Mouse (Mus musculus) mouse embryonic stem cell (cell line): ENCODE measurements around the gene Adam17.

Experiments used
- in situ Hi-C, 2 experiments: fragments of 300-500 bp; cut with MboI; formaldehyde crosslinking; loops; 1 replicate in 1 of 2; 3 replicates in 1 of 2; pipeline ENCODE4 v1.14.3; 2019 to 2020; ENCODE audit warnings: low sequenced_read_pairs in 2 of 2, low pct_unique_long_range_greater_than_20kb in 1 of 2, mixed read lengths in 1 of 2; ENCODE audit not compliant: unreplicated experiment in 1 of 2

Adam17 gene

DNA sequence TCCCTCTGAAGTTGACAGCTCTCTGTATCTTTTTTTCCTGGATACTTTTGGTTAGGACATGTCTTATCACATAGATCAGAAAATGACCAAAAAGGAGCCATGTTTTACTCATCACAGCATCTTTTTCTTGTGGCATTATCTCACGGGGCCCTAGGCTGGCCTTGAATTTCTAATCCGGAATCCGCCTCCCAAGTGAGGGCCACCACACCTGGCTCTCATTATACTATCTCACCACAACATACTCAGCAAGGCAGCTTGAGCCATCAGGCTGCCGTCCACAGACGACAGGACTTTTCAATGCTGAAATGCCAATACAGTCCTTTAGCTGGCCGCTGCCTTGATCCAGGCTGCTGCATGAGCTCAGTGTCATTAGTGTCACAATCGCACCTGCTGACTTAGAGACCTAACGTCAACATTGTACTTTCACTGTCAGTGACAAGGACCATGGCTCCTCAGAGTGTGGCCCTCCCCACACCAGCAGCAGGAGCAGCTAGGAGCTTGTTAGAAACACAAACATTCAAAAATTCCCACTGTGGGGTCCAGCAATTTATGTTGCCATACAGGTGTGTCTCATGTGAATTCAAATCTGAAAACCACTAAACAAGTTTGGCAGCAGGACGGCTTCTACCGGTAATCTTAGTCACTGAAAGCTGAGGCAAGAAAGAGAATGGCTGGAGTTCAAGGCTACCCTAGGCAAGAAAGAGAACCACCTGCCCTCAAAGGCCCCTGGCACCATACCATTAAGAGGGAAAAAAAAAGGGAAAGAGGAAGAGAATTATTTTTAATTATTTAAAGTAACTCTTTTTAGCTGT lies 8.6 kb downstream of the Adam17 start:
- in situ Hi-C loops = no loop called here

DNA sequence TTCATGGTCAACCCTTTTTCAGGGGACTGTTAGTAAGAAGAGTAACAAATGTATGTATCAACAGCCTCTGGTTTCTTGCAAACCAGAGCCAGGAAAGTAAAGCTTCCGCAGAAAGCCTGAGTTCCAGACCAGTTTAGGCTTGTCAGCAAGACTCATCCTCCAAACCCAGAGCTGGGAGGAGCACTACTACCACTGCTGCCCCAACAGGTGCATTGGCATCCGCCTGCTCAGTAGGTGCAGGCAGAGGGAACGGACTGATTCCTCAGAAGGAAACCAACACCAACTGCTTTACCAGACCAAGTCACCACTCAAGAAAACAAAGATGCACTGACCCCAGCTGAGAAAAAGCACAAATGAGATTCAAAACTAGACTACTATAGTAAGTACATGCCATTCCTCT lies 10.2 kb downstream of the Adam17 start:
- in situ Hi-C loops = no loop called here

GRCm38 (mm10) chr12:21362686-21363085 lies 10.7 kb downstream of the Adam17 start:
- in situ Hi-C loops = no loop called here

GRCm38 (mm10) chr12:21353681-21354080 lies 19.8 kb downstream of the Adam17 start:
- in situ Hi-C loops = no loop called here

- in situ Hi-C loops = no loop called here
Measured at GRCm38 (mm10) chr12:21350113-21350876, 23.1 kb downstream of the Adam17 start.

DNA sequence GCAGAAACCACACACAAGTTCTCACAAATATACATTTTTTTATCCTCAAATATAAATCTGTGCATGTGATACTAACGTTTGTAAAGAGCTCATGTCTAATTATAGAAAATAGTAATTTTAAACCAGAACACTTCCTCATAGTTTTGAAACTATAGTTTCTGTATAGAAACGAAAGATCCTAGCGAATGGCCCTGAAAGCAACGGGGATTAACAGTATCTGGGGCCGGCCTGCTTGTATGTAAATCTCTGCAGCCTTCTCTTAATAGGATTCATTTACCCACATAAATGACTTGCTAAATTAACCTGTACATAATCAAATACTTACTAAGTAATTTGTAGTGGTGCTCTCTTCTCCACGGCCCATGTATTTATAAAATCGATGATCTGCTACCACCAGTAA lies 26.5 kb downstream of the Adam17 start:
- in situ Hi-C loops = no loop called here

- in situ Hi-C loops = no loop called here
Measured at GRCm38 (mm10) chr12:21340674-21341073, 32.8 kb downstream of the Adam17 start.

GRCm38 (mm10) chr12:21337171-21337570 lies 36.3 kb downstream of the Adam17 start:
- in situ Hi-C loops = no loop called here

- in situ Hi-C loops = no loop called here
Measured at GRCm38 (mm10) chr12:21335869-21336268, 37.6 kb downstream of the Adam17 start.

- in situ Hi-C loops = no loop called here
Measured at GRCm38 (mm10) chr12:21333766-21334165, 39.7 kb downstream of the Adam17 start.

DNA sequence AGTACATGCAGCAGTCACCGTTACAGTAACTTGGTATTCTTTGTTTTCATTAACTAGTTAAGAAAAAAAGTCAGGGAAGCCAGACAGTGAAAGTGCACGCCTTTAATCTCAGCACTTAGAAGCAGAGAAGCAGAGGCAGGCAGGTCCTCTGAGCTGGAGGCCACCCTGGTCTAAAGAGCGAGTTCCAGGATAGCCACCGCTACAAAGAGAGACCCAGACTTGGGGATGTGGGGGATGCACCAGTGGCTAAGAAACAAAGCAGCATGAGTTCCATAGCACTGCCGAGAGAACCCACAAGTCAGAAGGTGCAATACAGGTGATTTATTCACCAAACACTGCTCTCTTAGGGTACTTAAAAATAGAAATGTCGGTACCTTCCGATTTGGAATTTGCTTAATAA lies 40.4 kb downstream of the Adam17 start:
- in situ Hi-C loops = no loop called here

- in situ Hi-C loops = no loop called here
Measured at GRCm38 (mm10) chr12:21331711-21332110, 41.7 kb downstream of the Adam17 start.

DNA sequence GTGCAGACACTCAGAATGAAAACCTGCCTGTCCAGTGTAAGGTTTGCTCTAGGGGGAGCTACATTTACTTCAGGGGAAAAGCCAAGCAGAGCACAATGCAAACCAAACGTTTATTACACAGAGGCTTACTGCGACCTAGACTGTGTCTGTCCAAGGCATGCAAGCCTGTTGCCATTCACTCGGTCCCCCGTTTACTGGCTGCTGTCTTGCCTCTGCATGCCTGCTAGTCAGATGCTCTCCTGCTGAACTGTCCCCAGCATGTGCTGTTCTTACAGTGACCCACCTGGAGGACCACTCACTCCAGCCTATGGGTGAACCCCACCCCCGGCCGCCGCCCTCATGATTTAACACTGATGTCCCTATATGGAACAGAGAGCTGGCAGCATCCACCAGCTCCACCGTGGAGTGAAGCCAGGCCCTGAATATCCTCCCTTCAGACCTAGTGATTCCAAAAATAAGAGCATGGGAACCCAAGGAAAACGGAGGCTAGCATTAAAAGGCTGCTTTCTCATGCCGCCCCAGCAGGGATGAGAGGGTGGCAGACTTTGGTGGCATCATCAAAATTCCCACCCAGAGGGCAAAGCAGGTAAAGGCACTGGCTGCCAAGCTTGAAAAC lies 42.4 kb downstream of the Adam17 start:
- in situ Hi-C loops = no loop called here

GRCm38 (mm10) chr12:21329661-21330400 lies 43.6 kb downstream of the Adam17 start:
- in situ Hi-C loops = no loop called here

DNA sequence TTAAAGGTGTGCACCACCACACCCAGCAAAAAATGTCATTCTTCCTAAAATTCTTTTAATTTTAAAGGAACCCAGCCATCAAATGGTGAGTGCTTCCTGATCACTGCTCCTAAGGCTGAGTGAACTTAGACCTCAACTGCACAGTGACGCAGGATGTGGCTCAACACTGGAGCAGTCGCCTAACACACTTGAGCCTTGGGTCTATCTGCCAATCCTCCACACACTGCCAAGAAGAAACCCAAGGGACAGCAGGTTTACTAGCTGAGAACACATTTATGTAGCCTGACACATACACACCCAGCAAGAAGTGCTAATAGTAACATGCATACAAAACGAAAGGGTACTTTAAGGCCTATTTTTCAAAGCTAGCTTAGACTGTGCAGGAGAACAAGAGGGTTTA lies 47.1 kb downstream of the Adam17 start:
- in situ Hi-C loops = no loop called here

DNA sequence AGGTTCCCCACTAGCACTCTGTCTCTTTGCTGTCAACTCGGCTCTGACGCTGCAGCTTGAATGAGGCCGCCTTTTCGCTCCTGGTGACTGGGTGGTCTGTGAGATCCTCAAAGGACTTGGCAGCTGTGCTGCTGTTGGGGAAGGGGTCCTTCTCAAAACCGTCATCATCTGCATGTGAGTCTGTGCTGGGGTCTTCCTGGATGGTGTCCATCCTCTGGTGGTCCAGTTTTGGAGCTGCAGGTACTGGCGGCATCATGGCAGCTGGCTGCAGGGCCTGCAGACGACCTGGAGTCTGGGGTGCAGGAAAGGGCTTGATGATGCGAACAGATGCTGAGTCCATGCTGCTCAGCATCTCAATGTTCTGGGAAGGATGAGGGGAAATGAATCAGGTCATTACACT lies 48.2 kb downstream of the Adam17 start:
- in situ Hi-C loops = no loop called here

DNA sequence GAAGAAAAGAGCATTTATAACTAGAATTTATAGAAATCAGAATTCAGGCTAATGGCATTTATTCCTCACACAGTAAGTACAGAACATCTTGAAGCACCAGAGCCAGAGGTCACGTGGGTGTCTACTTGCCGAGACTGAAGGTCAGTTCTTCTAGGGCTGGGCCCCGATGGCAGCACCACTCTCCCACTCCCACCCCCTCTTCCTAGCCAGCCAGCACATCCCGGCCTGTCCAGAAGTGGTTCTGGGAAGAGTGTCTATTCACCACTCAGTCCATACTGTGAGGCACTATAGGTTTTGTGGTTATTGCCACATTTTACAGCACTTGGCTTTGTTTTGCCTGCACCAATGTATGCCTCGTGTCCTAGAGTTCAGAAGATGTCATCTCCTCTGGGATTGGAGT lies 49.3 kb downstream of the Adam17 start:
- in situ Hi-C loops = no loop called here

GRCm38 (mm10) chr12:21322856-21323255 lies 50.6 kb downstream of the Adam17 start:
- in situ Hi-C loops = no loop called here

DNA sequence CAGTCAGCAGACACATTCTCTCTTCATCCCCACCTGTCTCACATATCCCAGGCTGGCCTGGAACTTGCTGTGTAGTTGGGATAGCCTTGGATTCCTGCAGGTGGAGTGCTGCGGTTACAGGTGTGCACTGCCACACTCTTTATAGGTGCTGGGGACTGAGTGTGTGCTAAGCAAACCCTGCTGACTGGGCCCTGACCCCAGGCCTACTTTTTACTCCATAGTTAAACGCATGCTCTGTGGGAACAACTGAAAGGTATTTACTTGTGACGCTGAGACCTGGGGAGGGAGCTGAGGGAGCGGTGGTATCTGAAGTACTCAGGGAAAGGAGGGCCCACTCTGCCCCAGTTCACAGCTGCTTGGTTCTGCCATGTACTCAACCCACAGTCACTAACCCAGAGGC lies 51.1 kb downstream of the Adam17 start:
- in situ Hi-C loops = no loop called here
